Mouse (Mus musculus) embryonic fibroblast, embryonic 13.5 days (primary cell): Measurements from ENCODE around the gene Opalin. TPM values are rescaled to one million over a fixed set of nuclear protein-coding genes. Genes with fewer than 3 reads are reported as not detected.

Experiments
- H3K27ac ChIP-seq: 2 replicates; pipeline ENCODE4 v1.5.1; 2012; ENCODE audit warnings: low read length, control low read depth, inconsistent platforms; ENCODE audit not compliant: insufficient read depth
- H3K4me1 ChIP-seq: 2 replicates; pipeline ENCODE4 v1.6.1; 2011; ENCODE audit warnings: low read length; ENCODE audit not compliant: control insufficient read depth, insufficient read depth
- H3K4me3 ChIP-seq: 2 replicates; pipeline ENCODE4 v1.5.1; 2011; ENCODE audit warnings: mild to moderate bottlenecking, control low read depth, low read length; ENCODE audit not compliant: insufficient read depth
- CTCF ChIP-seq: IDR thresholded peaks from 2 replicates; pipeline ENCODE4 v1.5.1; 2011; ENCODE audit warnings: mild to moderate bottlenecking, control low read depth, low read length, moderate library complexity, borderline replicate concordance; ENCODE audit not compliant: insufficient read depth
- POLR2A ChIP-seq: IDR thresholded peaks from 2 replicates; pipeline ENCODE4 v1.6.1; 2011; ENCODE audit warnings: low read depth, mild to moderate bottlenecking, control low read depth, low read length, moderate library complexity
- polyA plus RNA-seq: library from polyadenylated mRNA; stranded (reverse); fragments of >200 nt; gene quantifications from 2 replicates; pipeline ENCODE4 v1.2.4, GENCODE M21; 2011; ENCODE audit warnings: low read depth; ENCODE audit not compliant: missing spikeins, insufficient read length

The Opalin gene
- polyA plus RNA-seq, 1 experiment = not detected

- TF ChIP-seq POLR2A = no peak
- TF ChIP-seq CTCF = no peak
- Histone ChIP-seq H3K27ac (no peak overlapping the region), H3K4me3 (no peak overlapping the region), H3K4me1 (no peaks in the 10 kb centered on the region)
Observed at GRCm38 (mm10) chr19:41045091-41045770, 31.7 kb downstream of the Opalin start.

- no peak overlapping the region for H3K4me3 ChIP-seq
- H3K27ac ChIP-seq = no peak overlapping the region
- TF ChIP-seq POLR2A = no peak
- no peak for TF ChIP-seq CTCF
- no peaks in the 10 kb centered on the region for H3K4me1 ChIP-seq
Observed at GRCm38 (mm10) chr19:41039110-41039509, 37.8 kb downstream of the Opalin start.

- Histone ChIP-seq H3K4me1 (no peaks in the 10 kb centered on the region), H3K4me3 (no peak overlapping the region), H3K27ac (no peak overlapping the region)
- TF ChIP-seq CTCF = no peak
- TF ChIP-seq POLR2A = no peak
Observed at GRCm38 (mm10) chr19:41035809-41036551, 40.9 kb downstream of the Opalin start.

GRCm38 (mm10) chr19:41031869-41032268 is 45.0 kb downstream of the Opalin start:
- no peak for TF ChIP-seq POLR2A
- no peak for TF ChIP-seq CTCF
- no peak overlapping the region for H3K27ac ChIP-seq
- no peak overlapping the region for H3K4me3 ChIP-seq
- no peaks in the 10 kb centered on the region for H3K4me1 ChIP-seq

- no peak for TF ChIP-seq CTCF
Observed at GRCm38 (mm10) chr19:41031009-41031408, 45.9 kb downstream of the Opalin start.

GRCm38 (mm10) chr19:41030161-41030560 is 46.8 kb downstream of the Opalin start:
- H3K27ac ChIP-seq = no peak overlapping the region
- no peak for TF ChIP-seq CTCF
- no peak overlapping the region for H3K4me3 ChIP-seq
- H3K4me1 ChIP-seq = no peaks in the 10 kb centered on the region

More at GRCm38 (mm10) chr19:41031009-41031408, 45.9 kb downstream of the Opalin start:
- Histone ChIP-seq H3K4me3 (no peak overlapping the region), H3K4me1 (no peaks in the 10 kb centered on the region), H3K27ac (no peak overlapping the region)

GRCm38 (mm10) chr19:41029219-41029618 is 47.7 kb downstream of the Opalin start, which contains the start of gene Dntt:
TSS of gene Dntt (plus strand) at chr19:41029275.
- no peaks in the 10 kb centered on the region for H3K4me1 ChIP-seq
- no peak for TF ChIP-seq CTCF
- TF ChIP-seq POLR2A = no peak
- no peak within 1 kb of the TSS for H3K4me3 ChIP-seq

GRCm38 (mm10) chr19:41027601-41028000 is 49.3 kb downstream of the Opalin start:
- Histone ChIP-seq H3K4me3 (no peak overlapping the region), H3K27ac (no peak overlapping the region), H3K4me1 (no peaks in the 10 kb centered on the region)
- no peak for TF ChIP-seq POLR2A
- no peak for TF ChIP-seq CTCF

More at GRCm38 (mm10) chr19:41029219-41029618, 47.7 kb downstream of the Opalin start, which contains the start of gene Dntt:
- no peak within 1 kb of the TSS for H3K27ac ChIP-seq

GRCm38 (mm10) chr19:41027024-41027423 is 49.9 kb downstream of the Opalin start:
- TF ChIP-seq CTCF (no peak), POLR2A (no peak)
- no peak overlapping the region for H3K27ac ChIP-seq
- no peaks in the 10 kb centered on the region for H3K4me1 ChIP-seq
- H3K4me3 ChIP-seq = no peak overlapping the region

- Histone ChIP-seq H3K4me3 (no peak overlapping the region), H3K4me1 (no peaks in the 10 kb centered on the region), H3K27ac (no peak overlapping the region)
- TF ChIP-seq POLR2A = no peak
- no peak for TF ChIP-seq CTCF
Observed at GRCm38 (mm10) chr19:41026551-41026950, 50.4 kb downstream of the Opalin start.
